Mouse (Mus musculus): ENCODE measurements at regions not wholly inside any gene's neighbourhood (a gene's known extent, or its start where the extent isn't known, plus 50 kb on each side); places are given as distances from the start of the nearest gene placed in this dataset.

DNA sequence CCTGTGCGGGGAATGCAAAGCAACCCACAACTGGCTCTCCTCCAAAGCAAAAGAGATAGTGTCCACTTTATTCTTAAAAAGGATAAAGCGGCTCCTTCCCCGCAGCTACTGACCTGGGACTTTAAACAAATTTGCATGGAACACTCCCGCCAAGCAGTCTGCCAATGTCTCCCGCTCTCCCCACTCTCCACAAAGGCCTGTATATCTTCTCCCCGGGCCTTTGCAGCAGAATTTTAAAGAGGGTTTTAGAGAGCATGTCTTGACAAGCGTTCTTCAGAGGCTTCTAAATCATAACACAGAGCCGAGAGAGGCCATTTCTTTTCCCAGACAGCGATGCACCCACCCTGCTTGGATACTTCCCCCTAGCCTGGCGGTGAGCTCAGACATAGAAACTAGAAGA lies 297.6 kb upstream of the Rpl38 start:
- no peak for TF ChIP-seq CTCF (IDR thresholded peaks at IDR 0.05; ENCODE audit: extremely low read depth, insufficient read depth, low read length)
- no peak for TF ChIP-seq POLR2A (IDR thresholded peaks at IDR 0.05; ENCODE audit: extremely low read depth, insufficient read depth, low read length)
